Mouse (Mus musculus) liver, embryonic 14.5 days (tissue): Measurements from ENCODE around the gene Gigyf2. TPM values are rescaled to one million over a fixed set of nuclear protein-coding genes. Genes with fewer than 3 reads are reported as not detected.

Experiments used
- ATAC-seq: fragments of 200-750 bp; cut with Nextera tagmentation; 2 replicates; pipeline ENCODE4 v1.8.0; 2017; ENCODE audit warnings: moderate number of reproducible peaks, mild to moderate bottlenecking, moderate library complexity; ENCODE audit not compliant: insufficient read depth
- DNase-seq, 3 experiments: peaks; one replicate each; pipeline ENCODE4 v3.0.0-alpha.2; 2012 to 2013; ENCODE audit warnings: low read depth in 3 of 3, low spot score in 3 of 3
- H3K27ac ChIP-seq: fragments of 300-500 bp; sonication (generic); 2 replicates; pipeline ENCODE4 v1.5.1; 2014; ENCODE audit warnings: moderate library complexity, mild to moderate bottlenecking, control low read depth, inconsistent platforms
- H3K27me3 ChIP-seq: fragments of 300-500 bp; sonication (generic); 2 replicates; pipeline ENCODE4 v1.6.1; 2014; ENCODE audit warnings: mild to moderate bottlenecking, low read length, moderate library complexity; ENCODE audit not compliant: control insufficient read depth, insufficient read depth
- H3K36me3 ChIP-seq: fragments of 300-500 bp; sonication (generic); replicated peaks from 2 replicates; pipeline ENCODE4 v1.6.1; 2014; ENCODE audit warnings: low read depth; ENCODE audit not compliant: control insufficient read depth, insufficient read depth
- H3K4me1 ChIP-seq, 2 experiments: fragments of 200-500 bp in 1 of 2; fragments of 300-500 bp in 1 of 2; sonication (generic) in 1 of 2; replicated peaks; 2 replicates each; pipeline ENCODE4 v1.6.1; 2012 to 2014; ENCODE audit warnings: antibody characterized with exemption in 1 of 2, inconsistent platforms in 1 of 2, low read length in 1 of 2; ENCODE audit not compliant: control insufficient read depth in 2 of 2, insufficient read depth in 2 of 2
- H3K4me2 ChIP-seq: fragments of 300-500 bp; sonication (generic); 2 replicates; pipeline ENCODE4 v1.6.1; 2014; ENCODE audit warnings: low read depth, mild to moderate bottlenecking, control low read depth, moderate library complexity
- H3K4me3 ChIP-seq, 2 experiments: fragments of 200-500 bp in 1 of 2; fragments of 300-500 bp in 1 of 2; sonication (generic) in 1 of 2; 2 replicates each; pipeline ENCODE4 v1.5.1; 2012 to 2014; ENCODE audit warnings: low read depth in 2 of 2, low read length in 2 of 2, mild to moderate bottlenecking in 2 of 2, control low read depth in 1 of 2, inconsistent platforms in 1 of 2, moderate library complexity in 1 of 2; ENCODE audit not compliant: insufficient read depth in 1 of 2
- H3K9ac ChIP-seq: fragments of 300-500 bp; sonication (generic); replicated peaks from 2 replicates; pipeline ENCODE4 v1.6.1; 2014; ENCODE audit warnings: mild to moderate bottlenecking, control low read depth, moderate library complexity
- H3K9me3 ChIP-seq: fragments of 300-500 bp; sonication (generic); 2 replicates; pipeline ENCODE4 v1.6.1; 2016; ENCODE audit warnings: low read length, mixed read lengths; ENCODE audit not compliant: control insufficient read depth
- CTCF ChIP-seq: IDR thresholded peaks from 2 replicates; pipeline ENCODE4 v1.5.1; 2016; ENCODE audit warnings: antibody characterized with exemption, low read depth, control low read depth
- EP300 ChIP-seq: IDR thresholded peaks from 2 replicates; pipeline ENCODE4 v1.6.1; 2016; ENCODE audit warnings: antibody characterized with exemption, low read depth
- WGBS: fragments of 180-500 bp; shearing (Covaris S2); extraction: QIAGEN DNeasy Blood & Tissue Kit; methylation state at CpG from one replicate; pipeline ENCODE4 v1.1.7; 2014; ENCODE audit not compliant: insufficient replicate concordance; 5-methylcytosine and 5-hydroxymethylcytosine counted together
- polyA plus RNA-seq, 2 experiments: library from polyadenylated mRNA; depleted of rRNA in 1 of 2; stranded (reverse) in 1 of 2; unstranded in 1 of 2; fragments of >200 nt; fragmentation: Nextera tagmentation in 1 of 2; extraction: Ambion mirVana in 1 of 2; gene quantifications; 2 replicates each; pipeline versions ENCODE4 v1.2.1 to v1.2.3; 2012 to 2014

Gene Gigyf2
- polyA plus RNA-seq, 2 experiments: 11.2 to 17.9 TPM

DNA sequence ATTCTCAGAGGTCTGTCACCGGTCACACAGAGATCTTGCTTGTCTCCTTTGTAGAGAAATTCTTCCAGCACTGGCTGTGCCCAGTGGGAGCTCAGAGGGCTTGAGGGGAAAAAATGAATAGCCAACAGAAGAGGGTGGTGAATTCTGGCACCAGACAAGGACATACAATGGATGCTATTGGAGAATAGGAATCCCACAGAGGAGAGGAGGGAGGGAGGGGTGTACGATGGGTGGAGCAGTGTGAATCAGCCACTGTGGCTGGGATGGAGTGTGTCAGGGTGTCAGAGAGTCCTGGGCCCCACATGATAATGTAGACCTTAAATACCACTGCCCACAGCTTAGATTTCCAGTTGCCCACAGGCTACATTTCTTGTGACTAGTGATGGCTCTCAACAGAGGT is 39.7 kb upstream of the Gigyf2 start:
- ATAC-seq (no peak), DNase-seq (no peak)
- Histone ChIP-seq H3K9ac (no peak overlapping the region), H3K27ac (no peak overlapping the region), H3K4me2 (no peak overlapping the region), H3K36me3 (no peaks in the 10 kb centered on the region), H3K27me3 (no peaks in the 10 kb centered on the region), H3K9me3 (no peaks in the 10 kb centered on the region), H3K4me3 (no peak overlapping the region), H3K4me1 (no peaks in the 10 kb centered on the region)
- TF ChIP-seq EP300 (no peak), CTCF (no peak)
- WGBS: 70% methylated on average over 2 of the region's 2 CpGs

DNA sequence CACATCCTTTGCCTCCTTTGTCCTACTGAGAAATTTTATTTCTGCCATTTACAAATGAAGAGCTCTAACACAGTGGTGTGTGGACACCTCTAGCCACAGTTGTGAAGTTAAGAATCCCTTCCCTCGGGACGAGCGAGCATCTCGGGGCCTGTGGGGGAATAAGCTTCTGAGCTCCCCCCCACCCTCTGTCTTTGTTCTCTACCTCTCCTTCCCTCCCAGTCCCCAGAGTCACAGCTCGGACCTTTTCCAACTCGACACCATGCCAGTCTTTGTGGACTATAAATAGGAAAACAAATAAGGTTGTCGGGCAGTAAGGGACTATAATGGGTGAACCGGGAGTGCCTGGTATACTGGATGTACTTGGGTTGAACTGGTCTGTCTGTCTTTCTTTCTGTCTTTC is 35.4 kb upstream of the Gigyf2 start:
- Histone ChIP-seq H3K4me1 (no peaks in the 10 kb centered on the region; a peak in 1 of 4 replicates), H3K4me3 (no peak overlapping the region), H3K4me2 (no peak overlapping the region), H3K36me3 (no peaks in the 10 kb centered on the region), H3K9ac (no peak overlapping the region), H3K9me3 (no peaks in the 10 kb centered on the region), H3K27me3 (no peaks in the 10 kb centered on the region), H3K27ac (no peak overlapping the region)
- no peak for DNase-seq
- no peak for ATAC-seq
- TF ChIP-seq CTCF (no peak), EP300 (no peak)
- WGBS: 64% methylated on average over 8 of the region's 8 CpGs

DNA sequence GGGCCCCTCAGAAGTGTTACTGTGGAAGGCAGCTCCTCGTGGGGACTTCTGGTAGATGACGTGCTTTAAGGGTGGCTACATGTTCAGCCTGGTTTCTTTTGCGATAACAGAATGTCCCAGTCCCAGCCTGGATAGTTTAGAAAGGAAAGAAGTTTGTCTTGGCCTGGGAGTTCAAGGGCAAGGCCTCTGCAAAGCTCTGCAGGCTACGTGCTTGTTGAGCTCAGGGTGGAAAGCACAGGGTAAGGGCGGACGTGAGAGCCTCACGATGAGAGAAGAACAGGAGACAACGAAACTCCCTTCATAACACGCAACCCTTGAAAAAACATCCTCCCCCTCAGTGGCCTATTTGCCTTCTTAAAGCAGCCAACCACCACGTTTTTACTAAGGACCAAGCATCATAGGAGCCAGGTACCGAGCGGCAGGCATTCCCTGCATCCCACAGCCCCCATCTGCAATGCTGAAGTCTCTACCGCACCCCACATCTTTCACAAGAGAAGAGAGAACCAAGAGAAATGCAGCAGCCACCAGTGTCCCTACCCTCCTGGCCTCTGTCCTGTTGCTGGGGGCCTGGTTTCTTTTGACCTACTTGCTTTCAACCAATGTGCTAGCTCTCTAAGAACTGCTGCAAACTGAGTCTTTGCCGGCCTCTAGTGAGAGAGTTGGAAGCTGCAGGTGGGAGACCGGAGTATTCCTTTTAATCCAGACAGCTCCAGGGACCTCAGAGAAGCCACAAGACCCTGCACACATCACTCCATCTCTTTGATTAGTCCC is 34.2 kb upstream of the Gigyf2 start:
- no peak overlapping the region for H3K27ac ChIP-seq
- H3K4me1 ChIP-seq: no peaks in the 10 kb centered on the region; a peak in 1 of 4 replicates
- H3K9me3 ChIP-seq: no peaks in the 10 kb centered on the region
- ATAC-seq: no peak
- no peak overlapping the region for H3K9ac ChIP-seq
- no peaks in the 10 kb centered on the region for H3K36me3 ChIP-seq
- TF ChIP-seq EP300 (no peak), CTCF (peak; percentile 38)
- no peak overlapping the region for H3K4me2 ChIP-seq
- 60% methylated on average over 15 of the region's 15 CpGs for WGBS
- H3K27me3 ChIP-seq: no peaks in the 10 kb centered on the region
- DNase-seq: peak in 1 of 3 experiments; percentile 9
- H3K4me3 ChIP-seq: no peak overlapping the region

DNA sequence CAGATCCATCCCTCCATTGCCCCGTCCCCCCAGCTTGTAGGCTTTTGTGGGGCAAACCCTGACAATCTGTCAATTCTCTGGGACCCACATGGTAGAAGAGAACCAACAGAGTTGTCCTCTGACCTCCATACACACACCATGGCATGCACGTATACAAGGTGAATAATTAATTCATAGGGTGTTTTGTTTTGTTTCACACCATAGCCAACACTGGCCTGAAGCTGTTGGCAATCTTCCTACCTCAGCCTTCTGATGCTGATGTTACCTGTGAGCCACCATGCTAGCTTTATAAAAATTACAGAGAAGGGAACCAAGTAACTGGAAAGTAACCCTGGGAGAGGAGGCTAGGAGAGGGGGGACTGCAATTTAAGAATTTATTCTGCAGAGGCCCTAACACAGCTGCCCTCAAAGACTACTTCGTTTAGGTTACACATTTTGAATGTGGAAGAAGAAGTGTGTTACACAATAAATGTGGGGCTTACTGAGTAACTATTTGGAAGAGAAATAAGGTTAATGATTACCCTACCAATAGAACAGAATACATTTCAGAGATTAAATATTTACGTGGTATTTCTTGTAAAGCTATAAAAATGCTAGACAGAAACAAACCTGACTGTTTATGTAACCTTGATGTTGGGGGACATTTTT is 32.6 kb upstream of the Gigyf2 start:
- H3K4me2 ChIP-seq: no peak overlapping the region
- DNase-seq: no peak
- no peak overlapping the region for H3K27ac ChIP-seq
- H3K4me1 ChIP-seq: no peaks in the 10 kb centered on the region; a peak in 1 of 4 replicates
- no peaks in the 10 kb centered on the region for H3K27me3 ChIP-seq
- TF ChIP-seq CTCF (no peak), EP300 (no peak)
- H3K4me3 ChIP-seq: no peak overlapping the region
- 54% methylated on average over 4 of the region's 4 CpGs for WGBS
- H3K36me3 ChIP-seq: no peaks in the 10 kb centered on the region
- ATAC-seq: no peak
- H3K9me3 ChIP-seq: no peaks in the 10 kb centered on the region
- H3K9ac ChIP-seq: no peak overlapping the region

DNA sequence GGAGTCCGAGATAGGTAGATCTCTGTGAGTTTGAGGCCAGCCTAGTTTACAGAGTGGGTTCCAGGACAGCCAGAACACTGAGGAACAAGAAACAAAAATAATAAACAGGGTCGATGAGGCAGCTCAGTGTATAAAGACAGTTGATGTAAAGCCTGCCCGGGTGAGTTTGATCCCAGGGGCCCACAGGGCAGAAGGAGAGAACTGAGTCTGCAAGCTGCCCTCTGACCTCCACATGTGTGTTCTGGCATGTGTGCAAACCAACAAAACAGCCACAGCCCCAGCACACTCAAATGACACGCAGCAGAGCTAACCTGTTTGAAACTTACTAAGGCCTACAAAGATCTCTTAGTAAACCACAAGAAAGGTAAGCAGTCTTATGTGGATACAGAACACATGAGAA is 31.8 kb upstream of the Gigyf2 start:
- H3K9me3 ChIP-seq: no peaks in the 10 kb centered on the region
- TF ChIP-seq EP300: no peak
- TF ChIP-seq CTCF: no peak
- H3K27ac ChIP-seq: no peak overlapping the region
- DNase-seq (no peak), ATAC-seq (no peak)
- H3K4me2 ChIP-seq: no peak overlapping the region
- no peak overlapping the region for H3K9ac ChIP-seq
- H3K4me1 ChIP-seq: no peaks in the 10 kb centered on the region; a peak in 1 of 4 replicates
- H3K4me3 ChIP-seq: no peak overlapping the region
- no peaks in the 10 kb centered on the region for H3K27me3 ChIP-seq
- 49% methylated on average over 4 of the region's 4 CpGs for WGBS
- H3K36me3 ChIP-seq: no peaks in the 10 kb centered on the region
